Mouse (Mus musculus) forebrain, postnatal 0 days (tissue): ENCODE measurements around the gene Nkd1. TPM values are rescaled to one million over a fixed set of nuclear protein-coding genes. Genes with fewer than 3 reads are reported as not detected.
A peak's percentile ranks its signal among the peaks of the same experiment; 100 is the strongest.

Source experiments
- ATAC-seq: fragments of 200-750 bp; cut with Nextera tagmentation; 2 replicates; pipeline ENCODE4 v1.8.0; 2017; ENCODE audit warnings: mild to moderate bottlenecking, moderate library complexity
- DNase-seq: peaks from one replicate; pipeline ENCODE4 v3.0.0-alpha.2; 2015
- H3K27ac ChIP-seq: fragments of 300-500 bp; sonication (generic); 2 replicates; pipeline ENCODE4 v1.5.1; 2014; ENCODE audit warnings: low read depth, mild to moderate bottlenecking, antibody characterized with exemption, low read length, moderate library complexity, mixed read lengths
- H3K27me3 ChIP-seq: fragments of 300-500 bp; sonication (generic); 2 replicates; pipeline ENCODE4 v1.6.1; 2014; ENCODE audit warnings: mild to moderate bottlenecking, low read length, mixed read lengths; ENCODE audit not compliant: insufficient read depth
- H3K36me3 ChIP-seq: fragments of 300-500 bp; sonication (generic); 2 replicates; pipeline ENCODE4 v1.6.1; 2014; ENCODE audit warnings: mild to moderate bottlenecking, moderate library complexity; ENCODE audit not compliant: insufficient read depth
- H3K4me1 ChIP-seq: fragments of 300-500 bp; sonication (generic); 2 replicates; pipeline ENCODE4 v1.6.1; 2014; ENCODE audit warnings: antibody characterized with exemption; ENCODE audit not compliant: insufficient read depth
- H3K4me2 ChIP-seq: fragments of 300-500 bp; sonication (generic); 2 replicates; pipeline ENCODE4 v1.6.1; 2014; ENCODE audit warnings: low read depth, mild to moderate bottlenecking, moderate library complexity
- H3K4me3 ChIP-seq: fragments of 300-500 bp; sonication (generic); 2 replicates; pipeline ENCODE4 v1.5.1; 2014; ENCODE audit warnings: low read depth, low read length, mixed read lengths
- H3K9ac ChIP-seq: fragments of 300-500 bp; sonication (generic); 2 replicates; pipeline ENCODE4 v1.6.1; 2014; ENCODE audit warnings: mild to moderate bottlenecking
- H3K9me3 ChIP-seq: fragments of 300-500 bp; sonication (generic); 2 replicates; pipeline ENCODE4 v1.6.1; 2016; ENCODE audit warnings: low read length
- CTCF ChIP-seq: sonication (generic); IDR thresholded peaks from 2 replicates; pipeline ENCODE4 v1.5.1; 2016; ENCODE audit warnings: antibody characterized with exemption, control low read depth, low read depth
- WGBS: fragments of 180-500 bp; shearing (Covaris S2); extraction: QIAGEN DNeasy Blood & Tissue Kit; methylation state at CpG from one replicate; pipeline ENCODE4 v1.1.7; 2014; 5-methylcytosine and 5-hydroxymethylcytosine counted together
- polyA plus RNA-seq: library from polyadenylated mRNA; unstranded; fragments of >200 nt; fragmentation: Nextera tagmentation; extraction: Ambion mirVana; gene quantifications from 2 replicates; pipeline ENCODE4 v1.2.1, GENCODE M21; 2015
- total RNA-seq: library from RNA; depleted of rRNA; stranded (reverse); fragments of >200 nt; gene quantifications from 2 replicates; pipeline ENCODE4 v1.2.3, GENCODE M21; 2014

Gene Nkd1
- total and polyA plus RNA-seq, 2 experiments from 2014 or later: 22.8 to 33.6 TPM

DNA sequence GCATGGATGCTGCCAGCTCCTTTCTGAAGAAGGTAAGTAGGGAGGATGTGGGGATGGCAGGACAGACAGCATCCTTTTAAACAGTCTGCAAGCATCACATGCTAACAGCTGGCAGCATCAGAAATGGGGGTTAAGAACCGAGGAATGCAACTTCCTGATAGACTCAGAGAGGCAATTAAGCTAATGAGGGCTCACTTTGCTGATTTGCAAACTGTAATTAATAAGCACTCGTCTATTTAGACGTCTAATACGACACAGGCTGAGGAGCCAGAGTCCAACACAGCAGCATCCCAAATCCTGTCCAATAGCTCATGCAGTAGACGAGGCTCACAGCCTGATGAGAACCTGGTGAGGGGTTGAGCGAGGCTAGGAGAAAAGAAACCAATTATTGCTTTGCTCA, 89.1 kb downstream of the Nkd1 start:
- H3K4me1 ChIP-seq: no peaks in the 10 kb centered on the region
- no peak overlapping the region for H3K9ac ChIP-seq
- no peaks in the 10 kb centered on the region for H3K36me3 ChIP-seq
- DNase-seq (no peak), ATAC-seq (peak; percentile 25; the same call in 1 of the 2 replicates)
- H3K4me3 ChIP-seq: no peak overlapping the region
- no peak for TF ChIP-seq CTCF
- no peak overlapping the region for H3K4me2 ChIP-seq
- H3K27ac ChIP-seq: no peak overlapping the region
- WGBS: 27% methylated on average over 6 of the region's 6 CpGs
- H3K9me3 ChIP-seq: no peaks in the 10 kb centered on the region
- no peaks in the 10 kb centered on the region for H3K27me3 ChIP-seq

- TF ChIP-seq CTCF: no peak
- H3K36me3 ChIP-seq: no peaks in the 10 kb centered on the region
- 52% methylated on average over 5 of the region's 5 CpGs for WGBS
These were observed 93.8 kb downstream of the Nkd1 start for GRCm38 (mm10) chr8:88614981-88615380.

GRCm38 (mm10) chr8:88618612-88619011, 97.5 kb downstream of the Nkd1 start:
- Histone ChIP-seq H3K4me1 (no peaks in the 10 kb centered on the region), H3K27me3 (no peaks in the 10 kb centered on the region), H3K36me3 (no peaks in the 10 kb centered on the region), H3K9ac (no peak overlapping the region), H3K4me2 (no peak overlapping the region), H3K27ac (no peak overlapping the region), H3K9me3 (no peaks in the 10 kb centered on the region), H3K4me3 (no peak overlapping the region)
- DNase-seq (no peak), ATAC-seq (no peak)
- TF ChIP-seq CTCF: no peak
- WGBS: 85% methylated on average over 5 of the region's 5 CpGs

More at GRCm38 (mm10) chr8:88614981-88615380, 93.8 kb downstream of the Nkd1 start:
- Histone ChIP-seq H3K9me3 (no peaks in the 10 kb centered on the region), H3K27ac (no peak overlapping the region), H3K4me3 (no peak overlapping the region), H3K27me3 (no peaks in the 10 kb centered on the region), H3K9ac (no peak overlapping the region), H3K4me1 (no peaks in the 10 kb centered on the region), H3K4me2 (no peak overlapping the region)
- no peak for DNase-seq
- ATAC-seq: no peak

DNA sequence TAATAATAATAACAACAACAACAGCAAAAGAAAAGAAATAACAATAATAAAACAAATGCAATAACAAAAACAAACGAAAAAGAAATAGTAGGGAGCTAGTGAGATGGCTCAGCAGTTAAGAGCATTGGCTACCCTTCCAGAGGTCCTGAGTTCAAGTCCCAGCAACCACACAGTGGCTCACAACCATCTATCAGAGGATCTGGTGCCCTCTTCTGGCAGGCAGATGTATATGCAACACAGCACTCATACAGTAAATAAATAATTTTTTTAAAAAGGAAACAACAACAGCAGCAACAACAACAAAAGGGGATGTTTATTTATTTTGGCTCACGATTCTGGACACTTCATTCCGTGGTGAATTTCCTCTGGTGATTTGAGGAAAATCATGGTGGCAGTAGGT, 98.4 kb downstream of the Nkd1 start:
- DNase-seq: no peak
- no peak overlapping the region for H3K9ac ChIP-seq
- H3K27ac ChIP-seq: no peak overlapping the region
- no peaks in the 10 kb centered on the region for H3K27me3 ChIP-seq
- WGBS: 78% methylated on average over 3 of the region's 3 CpGs
- H3K4me3 ChIP-seq: no peak overlapping the region
- no peaks in the 10 kb centered on the region for H3K4me1 ChIP-seq
- TF ChIP-seq CTCF: peak; percentile 54
- H3K36me3 ChIP-seq: no peaks in the 10 kb centered on the region
- H3K4me2 ChIP-seq: no peak overlapping the region
- no peak for ATAC-seq
- H3K9me3 ChIP-seq: no peaks in the 10 kb centered on the region

GRCm38 (mm10) chr8:88620931-88621330, 99.8 kb downstream of the Nkd1 start:
- no peaks in the 10 kb centered on the region for H3K4me1 ChIP-seq
- DNase-seq (no peak), ATAC-seq (no peak)
- no peaks in the 10 kb centered on the region for H3K27me3 ChIP-seq
- no peaks in the 10 kb centered on the region for H3K36me3 ChIP-seq
- H3K27ac ChIP-seq: no peak overlapping the region
- TF ChIP-seq CTCF: no peak
- WGBS: 70% methylated on average over 5 of the region's 5 CpGs
- no peak overlapping the region for H3K4me3 ChIP-seq
- no peak overlapping the region for H3K4me2 ChIP-seq
- no peak overlapping the region for H3K9ac ChIP-seq
- no peaks in the 10 kb centered on the region for H3K9me3 ChIP-seq

GRCm38 (mm10) chr8:88621408-88621807, 100.3 kb downstream of the Nkd1 start:
- ATAC-seq: peak; percentile 83
- DNase-seq: peak; percentile 88
- TF ChIP-seq CTCF: peak; percentile 98
- H3K4me3 ChIP-seq: no peak overlapping the region
- H3K36me3 ChIP-seq: no peaks in the 10 kb centered on the region
- no peak overlapping the region for H3K9ac ChIP-seq
- H3K4me2 ChIP-seq: no peak overlapping the region
- no peaks in the 10 kb centered on the region for H3K4me1 ChIP-seq
- no peaks in the 10 kb centered on the region for H3K27me3 ChIP-seq
- no peak overlapping the region for H3K27ac ChIP-seq
- H3K9me3 ChIP-seq: no peaks in the 10 kb centered on the region
- WGBS: 2% methylated on average over 8 of the region's 8 CpGs

GRCm38 (mm10) chr8:88623351-88623750, 102.2 kb downstream of the Nkd1 start:
- ATAC-seq (no peak), DNase-seq (no peak)
- no peaks in the 10 kb centered on the region for H3K9me3 ChIP-seq
- H3K36me3 ChIP-seq: no peaks in the 10 kb centered on the region
- no peaks in the 10 kb centered on the region for H3K4me1 ChIP-seq
- no peak overlapping the region for H3K4me3 ChIP-seq
- no peaks in the 10 kb centered on the region for H3K27me3 ChIP-seq
- TF ChIP-seq CTCF: no peak
- WGBS: 69% methylated on average over 3 of the region's 3 CpGs
- no peak overlapping the region for H3K27ac ChIP-seq
- H3K9ac ChIP-seq: no peak overlapping the region
- H3K4me2 ChIP-seq: no peak overlapping the region

DNA sequence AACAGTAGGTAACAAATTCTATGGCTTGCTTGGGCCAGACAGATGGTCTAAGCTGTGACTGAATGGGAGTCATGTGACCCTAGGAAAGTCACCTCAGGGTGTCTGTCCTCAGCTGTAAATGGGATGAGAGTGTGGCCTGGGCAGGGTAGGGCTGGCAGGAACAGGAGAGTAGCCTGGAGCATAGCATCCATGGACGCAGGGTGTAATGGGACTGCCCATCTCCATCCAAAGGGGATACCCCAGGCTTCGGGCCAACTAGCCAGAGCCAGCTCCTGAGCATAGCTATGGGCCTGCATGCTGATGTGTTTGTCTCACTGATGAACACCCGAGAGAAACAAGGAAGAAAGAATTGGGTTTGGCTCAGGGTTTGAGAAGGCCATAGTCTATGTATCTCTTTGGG, 103.1 kb downstream of the Nkd1 start:
- H3K9me3 ChIP-seq: no peaks in the 10 kb centered on the region
- no peak overlapping the region for H3K27ac ChIP-seq
- no peak for ATAC-seq

More for the DNA sequence above, 103.1 kb downstream of the Nkd1 start:
- WGBS: 66% methylated on average over 3 of the region's 3 CpGs
- no peak overlapping the region for H3K9ac ChIP-seq
- no peaks in the 10 kb centered on the region for H3K4me1 ChIP-seq
- no peak for TF ChIP-seq CTCF
- H3K27me3 ChIP-seq: no peaks in the 10 kb centered on the region
- no peak overlapping the region for H3K4me3 ChIP-seq
- no peak for DNase-seq
- H3K36me3 ChIP-seq: no peaks in the 10 kb centered on the region
- no peak overlapping the region for H3K4me2 ChIP-seq
